Mouse (Mus musculus) liver, embryonic 16.5 days (tissue): ENCODE results near the gene Ddx43. TPM values are rescaled to one million over a fixed set of nuclear protein-coding genes. Genes with fewer than 3 reads are reported as not detected.
"Not testable (repeated sequence)": the region's sequence is repeated elsewhere in the genome, so short reads cannot be mapped to it uniquely, and the experiment has no call there.

Experiments used
- ATAC-seq: fragments of 200-750 bp; cut with Nextera tagmentation; 2 replicates; pipeline ENCODE4 v1.8.0; 2017; ENCODE audit warnings: low read depth, mild to moderate bottlenecking, moderate number of reproducible peaks, moderate library complexity
- H3K27ac ChIP-seq: fragments of 300-500 bp; sonication (generic); 2 replicates; pipeline ENCODE4 v1.5.1; 2014; ENCODE audit warnings: mild to moderate bottlenecking, low read length
- H3K27me3 ChIP-seq: fragments of 300-500 bp; sonication (generic); 2 replicates; pipeline ENCODE4 v1.6.1; 2014; ENCODE audit warnings: low read depth, low read length, mixed read lengths; ENCODE audit not compliant: control insufficient read depth, insufficient read depth
- H3K36me3 ChIP-seq: fragments of 300-500 bp; sonication (generic); 2 replicates; pipeline ENCODE4 v1.6.1; 2014; ENCODE audit warnings: mild to moderate bottlenecking; ENCODE audit not compliant: control insufficient read depth, insufficient read depth
- H3K4me1 ChIP-seq: fragments of 300-500 bp; sonication (generic); 2 replicates; pipeline ENCODE4 v1.6.1; 2014; ENCODE audit warnings: low read depth, low read length, mixed read lengths; ENCODE audit not compliant: control insufficient read depth
- H3K4me2 ChIP-seq: fragments of 300-500 bp; sonication (generic); 2 replicates; pipeline ENCODE4 v1.6.1; 2014; ENCODE audit warnings: low read depth, low read length, mixed read lengths
- H3K4me3 ChIP-seq: fragments of 300-500 bp; sonication (generic); 2 replicates; pipeline ENCODE4 v1.5.1; 2014; ENCODE audit warnings: low read depth, mild to moderate bottlenecking, low read length
- H3K9ac ChIP-seq: fragments of 300-500 bp; sonication (generic); 2 replicates; pipeline ENCODE4 v1.6.1; 2014; ENCODE audit warnings: low read depth, low read length
- H3K9me3 ChIP-seq: fragments of 300-500 bp; sonication (generic); replicated peaks from 2 replicates; pipeline ENCODE4 v1.6.1; 2016; ENCODE audit warnings: low read length; ENCODE audit not compliant: control insufficient read depth
- WGBS: fragments of 180-500 bp; shearing (Covaris S2); extraction: QIAGEN DNeasy Blood & Tissue Kit; methylation state at CpG from one replicate; pipeline ENCODE4 v1.1.7; 2014; ENCODE audit not compliant: insufficient replicate concordance; 5-methylcytosine and 5-hydroxymethylcytosine counted together
- polyA plus RNA-seq: library from polyadenylated mRNA; unstranded; fragments of >200 nt; fragmentation: Nextera tagmentation; extraction: Ambion mirVana; gene quantifications from 2 replicates; pipeline ENCODE4 v1.2.1, GENCODE M21; 2015

Gene Ddx43
- not detected in 2 replicates for polyA plus RNA-seq

GRCm38 (mm10) chr9:78395630-78396351 is at the start of gene Ddx43:
TSS of gene Ddx43 (plus strand) at chr9:78395777.
- ATAC-seq: peak; percentile 72
- Histone ChIP-seq H3K27ac (no peak within 1 kb of the TSS), H3K4me3 (peak within 1 kb of the TSS; percentile 44), H3K9me3 (no peaks in the 10 kb centered on the region), H3K4me1 (peaks cover 4% of the 10 kb centered on the region), H3K36me3 (no peaks in the 10 kb centered on the region), H3K9ac (no peak within 1 kb of the TSS), H3K4me2 (peak within 1 kb of the TSS; percentile 54), H3K27me3 (peaks cover 53% of the 10 kb centered on the region)
- 2% methylated on average over 93 of the region's 93 CpGs for WGBS

- no peaks in the 10 kb centered on the region for H3K9me3 ChIP-seq
- no peak for ATAC-seq
- no peaks in the 10 kb centered on the region for H3K27me3 ChIP-seq
- WGBS: 45% methylated on average over 3 of the region's 3 CpGs
- H3K36me3 ChIP-seq: no peaks in the 10 kb centered on the region
- H3K4me1 ChIP-seq: no peaks in the 10 kb centered on the region
- H3K4me2 ChIP-seq: no peak overlapping the region
- no peak overlapping the region for H3K4me3 ChIP-seq
- no peak overlapping the region for H3K27ac ChIP-seq
- H3K9ac ChIP-seq: no peak overlapping the region
These were observed 48.6 kb upstream of the Ddx43 start for GRCm38 (mm10) chr9:78347004-78347403.

- H3K36me3 ChIP-seq, H3K9me3 ChIP-seq, H3K9ac ChIP-seq, H3K27me3 ChIP-seq, H3K4me3 ChIP-seq, H3K27ac ChIP-seq, H3K4me1 ChIP-seq, H3K4me2 ChIP-seq, ATAC-seq: not testable (repeated sequence)
- WGBS: 37% methylated on average over 6 of the region's 6 CpGs
These were observed 47.2 kb upstream of the Ddx43 start for GRCm38 (mm10) chr9:78348206-78349004.

GRCm38 (mm10) chr9:78349141-78349540 is 46.4 kb upstream of the Ddx43 start:
- not testable (repeated sequence) for H3K27ac ChIP-seq, H3K9ac ChIP-seq, H3K4me1 ChIP-seq, H3K4me2 ChIP-seq, H3K9me3 ChIP-seq, ATAC-seq, H3K36me3 ChIP-seq, H3K4me3 ChIP-seq, H3K27me3 ChIP-seq
- 67% methylated on average over 3 of the region's 3 CpGs for WGBS

- H3K4me3 ChIP-seq, H3K27ac ChIP-seq, H3K4me1 ChIP-seq, H3K27me3 ChIP-seq, H3K36me3 ChIP-seq, H3K4me2 ChIP-seq, H3K9me3 ChIP-seq, ATAC-seq, H3K9ac ChIP-seq: not testable (repeated sequence)
These were observed 45.6 kb upstream of the Ddx43 start for GRCm38 (mm10) chr9:78350007-78350406.

- Histone ChIP-seq H3K4me3 (no peak overlapping the region), H3K4me2 (no peak overlapping the region), H3K27ac (no peak overlapping the region), H3K9me3 (no peaks in the 10 kb centered on the region), H3K9ac (no peak overlapping the region), H3K4me1 (no peaks in the 10 kb centered on the region), H3K27me3 (no peaks in the 10 kb centered on the region), H3K36me3 (no peaks in the 10 kb centered on the region)
- 49% methylated on average over 6 of the region's 6 CpGs for WGBS
- no peak for ATAC-seq
These were observed 43.9 kb upstream of the Ddx43 start for GRCm38 (mm10) chr9:78351504-78352220.

GRCm38 (mm10) chr9:78354665-78355578 is 40.7 kb upstream of the Ddx43 start:
- Histone ChIP-seq H3K4me3 (no peak overlapping the region), H3K36me3 (no peaks in the 10 kb centered on the region), H3K9ac (no peak overlapping the region), H3K9me3 (no peaks in the 10 kb centered on the region), H3K4me1 (no peaks in the 10 kb centered on the region), H3K27ac (no peak overlapping the region; the same call in 1 of the 2 replicates), H3K27me3 (no peaks in the 10 kb centered on the region), H3K4me2 (no peak overlapping the region)
- WGBS: 63% methylated on average over 11 of the region's 11 CpGs
- ATAC-seq: peak; percentile 41; the same call in 1 of the 2 replicates

GRCm38 (mm10) chr9:78355611-78356010 is 40.0 kb upstream of the Ddx43 start, which contains the start of gene Gsta2:
TSS of gene Gsta2 (minus strand) at chr9:78355788.
- Histone ChIP-seq H3K4me3 (no peak within 1 kb of the TSS), H3K4me1 (no peaks in the 10 kb centered on the region), H3K27ac (no peak within 1 kb of the TSS; the same call in 1 of the 2 replicates), H3K9ac (no peak within 1 kb of the TSS), H3K27me3 (no peaks in the 10 kb centered on the region), H3K9me3 (no peaks in the 10 kb centered on the region), H3K4me2 (no peak within 1 kb of the TSS), H3K36me3 (no peaks in the 10 kb centered on the region)
- WGBS: 68% methylated on average over 8 of the region's 8 CpGs
- ATAC-seq: no peak
